Mouse (Mus musculus) CD4-positive naive resting alpha-beta T cell, adult 57 days (primary cell): ENCODE results near the gene Ralgds. TPM values are rescaled to one million over a fixed set of nuclear protein-coding genes. Genes with fewer than 3 reads are reported as not detected.

ENCODE experiments used
- total RNA-seq: library from RNA; stranded (reverse); gene quantifications from one replicate; pipeline ENCODE4 v1.2.4, GENCODE M21; 2023

Ralgds gene
- total RNA-seq: 58.4 TPM

GRCm38 (mm10) chr2:28512798-28513401, at the start of gene Ralgds:
Ralgds (plus strand) TSS chr2:28513125.

DNA sequence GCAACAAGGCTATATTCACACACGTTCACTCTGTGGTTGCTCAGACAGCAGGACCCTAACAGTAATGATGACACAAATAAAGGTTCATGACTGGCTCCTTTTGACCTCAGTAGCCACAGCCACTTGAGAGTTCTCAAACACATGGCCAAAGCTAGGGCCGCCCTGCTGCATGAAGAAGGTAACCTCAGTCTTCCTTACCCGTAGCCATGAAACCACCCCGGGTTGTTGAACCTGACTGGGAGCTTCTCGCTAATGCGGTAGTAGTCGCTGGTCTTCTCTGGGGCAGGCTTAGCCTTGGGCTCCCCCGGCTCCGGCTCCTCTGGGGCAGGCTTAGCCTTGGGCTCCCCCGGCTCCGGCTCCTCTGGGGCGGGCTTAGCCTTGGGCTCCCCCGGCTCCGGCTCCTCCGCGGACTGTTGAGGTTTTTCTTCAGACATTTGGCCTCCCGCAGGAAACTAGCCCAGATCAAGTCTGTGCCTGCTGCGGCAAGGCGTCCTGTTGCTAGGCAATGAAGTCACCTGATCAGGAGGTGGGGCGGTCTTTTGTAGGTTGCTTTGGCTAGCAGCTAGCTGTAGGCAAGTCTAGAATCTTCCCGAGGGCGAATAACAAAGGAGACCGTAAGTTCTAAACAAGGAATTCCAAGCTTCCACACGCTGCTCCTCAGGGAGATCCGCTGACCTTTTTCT, 46.9 kb upstream of the Ralgds start, which contains the start of gene 1700007K13Rik:
1700007K13Rik (minus strand) TSS at position 497 of the 683 bp plus-strand sequence.

DNA sequence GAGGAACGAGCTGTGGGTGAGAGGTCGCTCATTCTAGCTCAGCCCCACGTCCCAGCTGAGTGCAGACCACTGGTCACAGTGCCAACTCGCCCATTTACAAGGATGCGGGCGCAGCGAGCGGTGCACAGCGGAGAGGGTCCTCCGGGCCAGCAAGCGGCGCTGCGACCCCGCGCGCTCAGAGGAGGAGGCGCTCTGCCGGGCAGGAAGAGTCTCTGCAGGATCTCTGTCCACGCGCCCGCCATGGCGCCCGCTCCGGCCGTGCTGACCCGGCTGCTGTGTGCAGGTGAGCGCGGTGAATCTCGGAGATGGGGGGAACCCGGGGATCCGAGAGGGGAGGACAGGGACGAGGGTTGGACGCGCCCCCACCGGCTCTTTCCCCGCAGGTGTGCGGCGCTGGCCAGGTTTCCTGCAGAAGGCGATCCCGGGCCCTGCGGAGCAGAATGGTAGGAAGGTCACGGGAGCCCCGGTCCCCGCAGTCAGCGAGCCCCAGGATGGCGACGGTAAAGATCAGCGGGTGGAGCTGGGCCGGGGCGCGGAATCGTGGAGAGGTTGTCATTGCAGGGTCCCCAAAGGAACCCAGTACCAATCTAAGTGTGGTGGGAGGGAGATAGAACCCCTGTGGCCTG, 45.0 kb upstream of the Ralgds start, which contains the start of gene Mrps2:
Mrps2 (plus strand) TSS at position 207 of the 626 bp plus-strand sequence.

DNA sequence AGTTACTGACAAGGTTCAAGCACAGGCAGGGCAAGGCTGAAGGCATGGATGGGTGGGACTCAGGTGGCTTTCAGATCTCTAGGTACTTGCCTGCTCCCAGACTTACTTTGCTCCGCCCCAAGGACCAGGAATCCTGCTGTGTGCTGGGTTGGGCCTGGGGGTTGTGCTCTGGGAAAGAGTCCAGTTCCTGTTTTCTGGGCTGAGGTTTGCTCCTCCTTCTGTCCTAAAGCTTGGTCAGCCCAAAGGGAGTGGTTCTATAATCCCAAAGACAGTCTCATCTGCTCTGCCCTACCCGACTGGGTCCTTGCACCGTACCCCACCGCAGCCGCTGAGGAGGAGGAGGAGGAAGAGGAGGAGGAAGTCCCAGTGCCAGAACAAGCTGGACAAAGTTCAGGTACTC, 16.3 kb upstream of the Ralgds start, which contains the start of gene Gbgt1:
Gbgt1 (plus strand) TSS at position 221 of the 400 bp plus-strand sequence.

DNA sequence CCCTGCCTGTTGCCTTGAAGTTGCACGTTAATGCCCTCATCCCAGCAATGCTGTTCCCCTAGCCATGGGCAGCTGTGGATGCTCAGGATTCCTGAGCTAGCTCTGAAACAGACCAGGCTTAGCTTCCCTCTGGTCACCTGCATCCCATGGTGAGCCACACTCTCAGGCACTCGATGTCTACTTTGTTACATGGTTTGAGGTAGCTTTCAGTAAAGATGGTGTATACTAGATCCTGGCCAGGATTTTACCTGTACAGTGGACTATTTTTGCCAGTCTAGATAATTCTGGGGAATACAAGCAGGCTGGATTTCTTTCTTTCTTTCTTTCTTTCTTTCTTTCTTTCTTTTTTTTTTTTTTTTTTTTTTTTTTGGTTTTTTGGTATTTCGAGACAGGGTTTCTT, 7.1 kb upstream of the Ralgds start, which contains the start of gene Gm10134:
Gm10134 (plus strand) TSS at position 301 of the 400 bp plus-strand sequence.

GRCm38 (mm10) chr2:28563303-28563702, 50.4 kb downstream of the Ralgds start, which contains the start of gene Cel:
Cel (minus strand) TSS chr2:28563403.

DNA sequence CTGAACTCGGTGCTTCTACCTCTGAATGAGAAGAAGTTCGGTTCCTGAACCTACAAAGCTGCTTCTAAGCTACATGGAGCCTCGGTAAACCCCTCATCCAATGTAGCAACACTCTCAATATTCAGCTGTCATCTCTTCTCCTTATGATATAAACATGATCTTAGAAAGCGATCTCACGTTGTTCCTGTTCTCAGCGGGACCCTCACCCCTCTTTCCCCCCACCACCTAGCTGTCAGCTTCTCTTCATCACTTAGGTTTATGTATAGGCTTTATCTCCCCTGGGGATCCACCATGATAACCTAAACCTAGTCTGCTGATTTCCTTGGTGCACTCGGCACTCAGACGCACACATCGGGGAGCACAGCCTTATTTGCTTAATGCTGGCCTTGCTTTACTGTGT, 70.7 kb downstream of the Ralgds start, which contains the start of gene Gtf3c5:
Gtf3c5 (minus strand) TSS at position 101 of the 400 bp plus-strand sequence.

Other genes with a start within 250 kb of the Ralgds start
- gene Ppp1r26, start 66.3 kb upstream of the Ralgds start, total RNA-seq: not detected
- gene 1700007K13Rik, start 46.8 kb upstream of the Ralgds start, total RNA-seq: not detected
- 18.4 TPM for gene Mrps2, start 45.1 kb upstream of the Ralgds start, total RNA-seq
- not detected for gene Gbgt1, start 16.2 kb upstream of the Ralgds start, total RNA-seq
- not detected for gene Gm10134, start 7.0 kb upstream of the Ralgds start, total RNA-seq
- 1.3 TPM for gene Cel, start 50.3 kb downstream of the Ralgds start, total RNA-seq
- gene Gtf3c5, start 70.6 kb downstream of the Ralgds start, total RNA-seq: 29.4 TPM
- not detected for gene Gfi1b, start 108.9 kb downstream of the Ralgds start, total RNA-seq
- gene Tsc1, start 128.1 kb downstream of the Ralgds start, total RNA-seq: 54.6 TPM
- gene Spaca9, start 186.6 kb downstream of the Ralgds start, total RNA-seq: not detected
- 0.50 TPM for gene Ak8, start 187.0 kb downstream of the Ralgds start, total RNA-seq